Mouse (Mus musculus) right cerebral cortex, postnatal 10 days (tissue): ENCODE measurements around the gene Cd200r3.

Experiments
- DNase-seq, 2 experiments: peaks; one replicate each; pipeline ENCODE4 v3.0.0; 2021; ENCODE audit warnings: low spot score in 2 of 2

Gene Cd200r3

DNA sequence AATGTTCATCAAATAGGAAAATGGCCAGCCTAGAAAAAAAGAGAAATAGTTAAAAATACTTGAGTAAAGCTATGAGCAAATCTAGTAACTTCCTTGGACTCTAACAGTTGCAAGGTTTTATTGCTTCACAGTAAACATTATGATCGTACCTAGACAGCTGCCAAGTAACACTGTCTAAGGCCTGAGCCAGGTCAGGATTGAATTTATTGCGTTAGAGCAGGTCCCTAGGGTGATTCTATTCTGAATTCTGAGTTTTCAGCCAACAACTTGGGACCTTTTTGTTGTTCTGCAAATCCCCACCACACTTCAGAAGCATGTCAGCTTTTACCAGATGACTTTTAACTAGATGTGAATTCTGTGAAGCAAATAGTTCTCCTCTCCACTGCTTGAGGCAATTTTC is 87.3 kb downstream of the Cd200r3 start:
- DNase-seq = no peak
